Mouse (Mus musculus): ENCODE data around the gene Olfr1093. TPM values are rescaled to one million over a fixed set of nuclear protein-coding genes. Genes with fewer than 3 reads are reported as not detected.

Olfr1093 gene
- not detected for total RNA-seq (2022)

DNA sequence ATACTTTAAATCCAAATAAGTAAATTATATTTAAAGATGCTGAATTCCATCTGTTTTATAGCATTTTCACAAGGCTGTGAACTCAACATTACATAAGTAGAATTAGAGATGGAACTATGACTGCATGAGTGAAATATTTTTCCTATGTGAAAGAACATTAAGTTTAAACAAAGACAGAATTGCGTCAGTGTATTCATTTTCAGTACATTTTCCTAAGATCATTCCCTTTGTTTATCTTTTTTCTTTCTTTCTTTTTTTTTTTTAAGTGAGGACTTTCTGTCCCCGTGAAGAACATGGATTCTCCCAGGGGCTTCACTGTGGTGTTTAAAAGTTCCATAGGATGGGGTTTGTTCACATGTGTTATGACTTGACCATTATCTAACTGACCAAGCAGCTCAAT is at the start of gene Olfr1093:
Gene Olfr1093, plus strand, starts transcription at position 301 of the 400 bp plus-strand sequence.
- no peak for DNase-seq (ENCODE audit: low spot score in 2 of 2)

DNA sequence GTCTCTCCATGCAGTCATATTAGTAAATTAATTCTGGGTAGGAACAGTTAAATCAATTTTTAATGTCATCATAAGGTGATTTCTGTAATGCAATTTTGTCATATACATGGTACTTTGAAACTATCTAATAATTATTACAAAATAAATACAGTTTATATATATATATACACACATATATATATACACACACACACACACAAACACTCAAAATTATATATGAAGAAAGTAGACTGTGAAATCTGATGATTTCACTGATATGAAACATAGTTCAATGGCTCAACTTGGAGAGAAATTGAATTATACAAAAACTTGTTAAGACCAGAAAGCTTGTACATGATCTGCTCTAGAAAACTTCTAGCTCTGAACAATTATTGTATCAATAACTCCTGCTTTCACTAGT is 48.7 kb upstream of the Olfr1093 start, which contains the start of gene Olfr1089:
Gene Olfr1089, minus strand, starts transcription at position 101 of the 400 bp plus-strand sequence.
- no peak for DNase-seq (ENCODE audit: low spot score in 2 of 2)

- no peak for DNase-seq (ENCODE audit: low spot score in 2 of 2)
Observed at GRCm38 (mm10) chr2:86758893-86759292, 23.4 kb upstream of the Olfr1093 start, which contains the start of gene Olfr1090. Gene Olfr1090 (minus strand): TSS chr2:86758993.

DNA sequence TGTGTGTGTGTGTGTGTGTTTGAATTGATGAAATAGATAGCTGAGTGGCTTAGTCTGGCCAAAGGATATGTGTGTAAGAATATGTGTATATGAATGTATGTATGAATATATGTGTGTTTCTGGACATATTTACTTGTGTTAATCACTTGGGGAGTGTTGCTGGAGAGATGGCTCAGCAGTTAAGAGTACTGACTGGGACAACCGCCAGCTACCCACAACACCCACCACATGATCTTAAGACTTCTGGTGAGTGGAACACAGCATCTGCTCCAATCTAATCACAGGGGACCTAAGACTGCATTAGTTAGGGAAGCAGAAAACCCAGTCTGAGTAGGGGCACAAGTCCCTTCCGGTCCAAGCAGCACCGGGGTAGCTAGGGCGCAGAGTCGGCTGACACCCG is 21.2 kb upstream of the Olfr1093 start:
- peak; percentile 14 to 27 for DNase-seq (ENCODE audit: low spot score in 2 of 2)

- no peak for DNase-seq (ENCODE audit: low spot score in 2 of 2)
Observed at GRCm38 (mm10) chr2:86809918-86810317, 27.6 kb downstream of the Olfr1093 start, which contains the start of gene Olfr141. Gene Olfr141 (minus strand): TSS chr2:86810018.

DNA sequence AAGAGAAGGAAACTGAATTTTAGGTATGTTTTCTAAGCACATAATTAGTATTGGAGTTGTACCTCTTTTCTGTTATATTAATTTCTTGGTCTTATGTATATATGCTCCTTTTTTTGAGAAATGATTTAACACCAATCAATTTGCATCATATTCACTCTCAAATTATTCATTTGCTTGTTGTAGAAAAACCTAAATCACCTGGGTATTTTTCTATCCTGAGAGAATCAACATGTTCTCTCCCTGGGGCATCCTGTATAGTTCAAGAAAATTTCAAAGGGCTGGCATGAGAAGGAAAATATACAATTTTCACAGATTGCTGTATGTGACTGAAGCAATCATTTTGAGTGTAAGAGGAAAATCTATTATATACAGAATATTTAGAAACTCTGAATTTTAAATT is 42.1 kb downstream of the Olfr1093 start, which contains the start of gene Olfr1094:
Gene Olfr1094, plus strand, starts transcription at position 301 of the 400 bp plus-strand sequence.
- DNase-seq (ENCODE audit: low spot score in 2 of 2) = no peak

Other genes with a start within 250 kb of the Olfr1093 start
- not detected for gene Olfr1079, start 240.0 kb upstream of the Olfr1093 start, total RNA-seq (2022)
- gene Olfr1080, start 224.2 kb upstream of the Olfr1093 start, total RNA-seq (2022) = not detected
- not detected for gene Olfr1082, start 183.5 kb upstream of the Olfr1093 start, total RNA-seq (2022)
- not detected for gene Olfr1084, start 142.8 kb upstream of the Olfr1093 start, total RNA-seq (2022)
- not detected for gene Olfr1085, start 120.5 kb upstream of the Olfr1093 start, total RNA-seq (2022)
- gene Olfr1086, start 102.4 kb upstream of the Olfr1093 start, total RNA-seq (2022) = not detected
- not detected for gene Olfr1087, start 84.1 kb upstream of the Olfr1093 start, total RNA-seq (2022)
- gene Olfr1089, start 48.8 kb upstream of the Olfr1093 start, total RNA-seq (2022) = not detected
- gene Olfr1090, start 23.5 kb upstream of the Olfr1093 start, total RNA-seq (2022) = not detected
- gene Olfr141, start 27.5 kb downstream of the Olfr1093 start, total RNA-seq (2022) = not detected
- not detected for gene Olfr1094, start 42.2 kb downstream of the Olfr1093 start, total RNA-seq (2022)
- not detected for gene Olfr1095, start 69.2 kb downstream of the Olfr1093 start, total RNA-seq (2022)
- not detected for gene Gm13723, start 92.3 kb downstream of the Olfr1093 start, total RNA-seq (2022)
- not detected for gene Olfr1097, start 109.7 kb downstream of the Olfr1093 start, total RNA-seq (2022)
- gene Olfr1098, start 142.1 kb downstream of the Olfr1093 start, total RNA-seq (2022) = not detected
- gene Olfr1099, start 178.2 kb downstream of the Olfr1093 start, total RNA-seq (2022) = not detected
- not detected for gene Olfr1100, start 197.5 kb downstream of the Olfr1093 start, total RNA-seq (2022)
- gene Olfr1101, start 208.7 kb downstream of the Olfr1093 start, total RNA-seq (2022) = not detected
- not detected for gene Olfr1102, start 215.9 kb downstream of the Olfr1093 start, total RNA-seq (2022)
- not detected for gene Olfr1104, start 244.6 kb downstream of the Olfr1093 start, total RNA-seq (2022)

Data from layer of hippocampus, adult 8-10 months (tissue).